Mouse (Mus musculus): Measurements from ENCODE around the gene Iah1. TPM values are rescaled to one million over a fixed set of nuclear protein-coding genes. Genes with fewer than 3 reads are reported as not detected.

The Iah1 gene
- polyA plus RNA-seq, 1 experiment from 2014 or later = 40.2 TPM

DNA sequence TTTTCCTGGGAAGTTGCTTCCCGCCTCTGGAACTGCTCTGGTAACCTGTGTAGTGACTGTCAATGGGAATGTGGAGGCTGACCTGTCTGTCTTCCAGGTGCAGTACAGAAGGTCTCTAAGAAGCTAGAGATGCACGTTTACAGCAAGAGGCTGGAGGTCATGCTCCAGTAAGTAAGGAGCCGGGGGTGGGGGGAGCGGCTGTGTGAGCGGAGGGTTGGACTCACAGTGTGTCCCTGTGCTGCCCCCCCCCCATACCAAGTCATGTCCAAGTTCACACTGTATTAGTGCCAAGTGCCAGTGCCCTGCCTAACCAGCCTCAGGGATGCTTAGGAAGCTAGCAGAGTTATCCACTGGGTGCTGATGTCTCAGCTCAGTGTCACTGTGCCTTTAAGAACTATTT, 4.0 kb upstream of the Iah1 start:
- Histone ChIP-seq H3K27ac (ENCODE audit: low read length) (no peak overlapping the region), H3K36me3 (ENCODE audit: control insufficient read depth, insufficient read depth) (peaks cover 32% of the 10 kb centered on the region), H3K9me3 (ENCODE audit: control insufficient read depth, low read length) (no peaks in the 10 kb centered on the region), H3K4me2 (ENCODE audit: low read length) (no peak overlapping the region), H3K9ac (replicated peaks; ENCODE audit: low read depth, low read length) (no peak overlapping the region), H3K4me1 (replicated peaks; ENCODE audit: control insufficient read depth, insufficient read depth, low read length) (peaks cover 6% of the 10 kb centered on the region), H3K4me3 (replicated peaks; ENCODE audit: low read length) (no peak overlapping the region), H3K27me3 (replicated peaks; ENCODE audit: control insufficient read depth, insufficient read depth, low read length) (no peaks in the 10 kb centered on the region)
- ATAC-seq = no peak
- 95% methylated on average over 5 of the region's 5 CpGs for WGBS

DNA sequence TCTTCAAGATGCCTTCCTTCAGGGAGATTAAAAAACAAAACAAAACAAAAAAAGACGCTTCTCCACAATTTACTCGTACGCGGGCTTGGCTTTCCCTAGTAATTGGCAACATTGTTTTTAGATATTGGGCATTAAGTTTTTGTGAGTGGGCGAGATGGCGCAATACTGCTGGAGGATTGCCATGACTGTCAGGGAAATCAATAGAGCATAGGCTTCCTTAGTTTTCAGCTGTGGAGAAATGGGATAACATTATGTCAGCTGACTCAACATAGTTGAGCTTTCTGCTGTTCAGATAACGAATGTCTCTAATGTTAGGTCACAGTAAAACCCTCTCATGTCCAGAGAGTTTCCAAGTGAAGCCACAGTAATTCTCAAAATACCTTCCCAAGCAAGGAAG, 678 bp downstream of the Iah1 start:
- WGBS = 10% methylated on average over 7 of the region's 7 CpGs
- H3K4me1 ChIP-seq (replicated peaks; ENCODE audit: control insufficient read depth, insufficient read depth, low read length) = peaks cover 7% of the 10 kb centered on the region
- peak overlapping the region; percentile 83 for H3K4me2 ChIP-seq (ENCODE audit: low read length)
- no peaks in the 10 kb centered on the region for H3K9me3 ChIP-seq (ENCODE audit: control insufficient read depth, low read length)
- ATAC-seq = no peak
- no peaks in the 10 kb centered on the region for H3K27me3 ChIP-seq (replicated peaks; ENCODE audit: control insufficient read depth, insufficient read depth, low read length)
- H3K27ac ChIP-seq (ENCODE audit: low read length) = no peak overlapping the region
- H3K9ac ChIP-seq (replicated peaks; ENCODE audit: low read depth, low read length) = peak overlapping the region; percentile 80
- peaks cover 10% of the 10 kb centered on the region; the same call in 1 of the 2 replicates for H3K36me3 ChIP-seq (ENCODE audit: control insufficient read depth, insufficient read depth)
- H3K4me3 ChIP-seq (replicated peaks; ENCODE audit: low read length) = peak overlapping the region; percentile 74

DNA sequence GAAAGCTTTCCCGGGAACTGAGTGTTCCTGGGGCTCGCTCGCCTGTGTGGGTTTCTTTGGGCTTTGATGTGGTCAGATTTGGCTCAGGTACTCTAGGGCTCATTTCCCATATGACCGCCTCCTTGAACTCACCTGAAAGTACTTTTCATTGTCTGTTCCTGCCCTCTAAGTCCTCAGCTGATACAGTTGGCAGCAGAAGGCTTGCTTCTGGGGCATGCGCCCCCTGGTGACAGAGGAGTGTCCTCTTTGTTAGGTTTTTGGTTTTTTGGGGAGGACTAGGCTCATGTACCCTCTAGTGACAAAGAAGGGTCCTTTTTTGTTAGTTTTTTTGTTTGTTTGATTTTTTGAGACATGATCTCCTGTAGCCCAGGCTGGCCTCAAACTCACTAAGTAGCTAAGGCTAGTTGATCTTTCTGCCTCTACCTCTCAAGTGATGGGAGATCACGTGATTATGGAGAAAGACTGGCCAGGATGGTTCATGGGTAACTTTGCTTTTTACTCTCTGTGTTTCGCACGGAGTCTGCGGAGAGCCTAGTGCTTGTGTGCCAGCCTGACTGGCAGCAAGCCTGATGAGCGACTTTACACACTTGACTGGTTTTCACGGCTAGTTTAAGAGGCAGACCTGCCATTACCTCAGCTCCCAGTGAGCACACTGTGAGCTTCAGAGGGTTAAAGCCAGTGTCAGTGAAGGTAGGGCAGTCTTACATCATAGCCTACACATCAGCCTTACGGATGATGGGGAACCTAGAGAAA, 2.1 kb downstream of the Iah1 start:
- H3K27me3 ChIP-seq (replicated peaks; ENCODE audit: control insufficient read depth, insufficient read depth, low read length) = no peaks in the 10 kb centered on the region
- peaks cover 7% of the 10 kb centered on the region for H3K4me1 ChIP-seq (replicated peaks; ENCODE audit: control insufficient read depth, insufficient read depth, low read length)
- H3K9ac ChIP-seq (replicated peaks; ENCODE audit: low read depth, low read length) = no peak overlapping the region
- H3K4me3 ChIP-seq (replicated peaks; ENCODE audit: low read length) = no peak overlapping the region
- no peaks in the 10 kb centered on the region for H3K9me3 ChIP-seq (ENCODE audit: control insufficient read depth, low read length)
- H3K4me2 ChIP-seq (ENCODE audit: low read length) = no peak overlapping the region
- WGBS = 68% methylated on average over 12 of the region's 12 CpGs
- ATAC-seq = no peak
- H3K27ac ChIP-seq (ENCODE audit: low read length) = no peak overlapping the region
- H3K36me3 ChIP-seq (ENCODE audit: control insufficient read depth, insufficient read depth) = peaks cover 11% of the 10 kb centered on the region; the same call in 1 of the 2 replicates

DNA sequence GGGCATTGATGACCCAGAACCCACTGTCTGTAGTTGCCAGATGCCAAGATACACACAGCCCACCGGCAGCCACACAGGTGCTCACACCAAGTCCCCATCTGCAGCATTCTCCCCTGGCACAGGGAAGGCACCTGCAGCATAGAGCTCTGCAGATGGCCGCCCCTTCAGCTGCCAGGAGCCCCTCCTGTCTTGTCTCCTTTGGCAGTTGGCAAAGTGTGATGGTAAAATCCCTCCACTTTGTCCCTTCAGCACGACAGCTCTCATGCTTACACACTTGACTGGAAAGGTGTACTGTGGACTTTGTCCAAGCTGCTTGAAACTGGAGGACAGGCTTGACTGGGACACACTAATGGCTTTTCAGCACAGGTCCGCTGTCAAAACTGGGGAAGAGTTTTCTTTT, 4.1 kb downstream of the Iah1 start:
- peaks cover 7% of the 10 kb centered on the region for H3K4me1 ChIP-seq (replicated peaks; ENCODE audit: control insufficient read depth, insufficient read depth, low read length)
- H3K36me3 ChIP-seq (ENCODE audit: control insufficient read depth, insufficient read depth) = peaks cover 3% of the 10 kb centered on the region; the same call in 1 of the 2 replicates
- H3K27me3 ChIP-seq (replicated peaks; ENCODE audit: control insufficient read depth, insufficient read depth, low read length) = no peaks in the 10 kb centered on the region
- H3K4me3 ChIP-seq (replicated peaks; ENCODE audit: low read length) = no peak overlapping the region
- H3K9ac ChIP-seq (replicated peaks; ENCODE audit: low read depth, low read length) = no peak overlapping the region
- no peaks in the 10 kb centered on the region for H3K9me3 ChIP-seq (ENCODE audit: control insufficient read depth, low read length)
- no peak overlapping the region for H3K4me2 ChIP-seq (ENCODE audit: low read length)
- 84% methylated on average over 4 of the region's 4 CpGs for WGBS
- no peak for ATAC-seq
- H3K27ac ChIP-seq (ENCODE audit: low read length) = no peak overlapping the region

DNA sequence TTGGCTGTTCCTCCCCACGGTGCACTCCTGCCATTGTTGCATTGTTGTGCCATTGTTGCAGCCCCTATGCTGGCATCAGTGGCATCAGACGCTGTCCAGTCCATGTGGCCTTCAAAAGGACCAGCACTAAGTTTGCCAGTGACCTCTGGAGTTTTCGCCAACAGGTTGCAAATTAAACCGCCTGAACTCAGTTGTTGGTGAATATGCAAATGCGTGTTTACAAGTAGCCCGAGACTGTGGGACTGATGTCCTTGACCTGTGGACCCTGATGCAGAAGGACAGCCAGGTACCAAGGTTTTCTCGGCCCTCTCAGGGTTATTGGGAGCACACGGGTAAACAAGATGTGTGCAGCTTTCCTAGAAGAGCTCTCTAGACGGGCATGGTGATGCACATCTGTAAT, 5.0 kb downstream of the Iah1 start:
- no peak overlapping the region for H3K4me2 ChIP-seq (ENCODE audit: low read length)
- no peak overlapping the region for H3K27ac ChIP-seq (ENCODE audit: low read length)
- peaks cover 3% of the 10 kb centered on the region; the same call in 1 of the 2 replicates for H3K36me3 ChIP-seq (ENCODE audit: control insufficient read depth, insufficient read depth)
- H3K9me3 ChIP-seq (ENCODE audit: control insufficient read depth, low read length) = no peaks in the 10 kb centered on the region
- no peak overlapping the region for H3K4me3 ChIP-seq (replicated peaks; ENCODE audit: low read length)
- ATAC-seq = no peak
- peaks cover 7% of the 10 kb centered on the region for H3K4me1 ChIP-seq (replicated peaks; ENCODE audit: control insufficient read depth, insufficient read depth, low read length)
- no peak overlapping the region for H3K9ac ChIP-seq (replicated peaks; ENCODE audit: low read depth, low read length)
- no peaks in the 10 kb centered on the region for H3K27me3 ChIP-seq (replicated peaks; ENCODE audit: control insufficient read depth, insufficient read depth, low read length)
- WGBS = 83% methylated on average over 9 of the region's 9 CpGs

DNA sequence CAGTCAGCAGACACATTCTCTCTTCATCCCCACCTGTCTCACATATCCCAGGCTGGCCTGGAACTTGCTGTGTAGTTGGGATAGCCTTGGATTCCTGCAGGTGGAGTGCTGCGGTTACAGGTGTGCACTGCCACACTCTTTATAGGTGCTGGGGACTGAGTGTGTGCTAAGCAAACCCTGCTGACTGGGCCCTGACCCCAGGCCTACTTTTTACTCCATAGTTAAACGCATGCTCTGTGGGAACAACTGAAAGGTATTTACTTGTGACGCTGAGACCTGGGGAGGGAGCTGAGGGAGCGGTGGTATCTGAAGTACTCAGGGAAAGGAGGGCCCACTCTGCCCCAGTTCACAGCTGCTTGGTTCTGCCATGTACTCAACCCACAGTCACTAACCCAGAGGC, 6.1 kb downstream of the Iah1 start:
- H3K9me3 ChIP-seq (ENCODE audit: control insufficient read depth, low read length) = no peaks in the 10 kb centered on the region
- ATAC-seq = no peak
- no peaks in the 10 kb centered on the region for H3K27me3 ChIP-seq (replicated peaks; ENCODE audit: control insufficient read depth, insufficient read depth, low read length)
- H3K9ac ChIP-seq (replicated peaks; ENCODE audit: low read depth, low read length) = no peak overlapping the region
- no peak overlapping the region for H3K4me2 ChIP-seq (ENCODE audit: low read length)
- peaks cover 3% of the 10 kb centered on the region; the same call in 1 of the 2 replicates for H3K36me3 ChIP-seq (ENCODE audit: control insufficient read depth, insufficient read depth)
- peaks cover under 1% of the 10 kb centered on the region; the same call in 1 of the 2 replicates for H3K4me1 ChIP-seq (replicated peaks; ENCODE audit: control insufficient read depth, insufficient read depth, low read length)
- WGBS = 95% methylated on average over 4 of the region's 4 CpGs
- H3K27ac ChIP-seq (ENCODE audit: low read length) = no peak overlapping the region
- no peak overlapping the region for H3K4me3 ChIP-seq (replicated peaks; ENCODE audit: low read length)

DNA sequence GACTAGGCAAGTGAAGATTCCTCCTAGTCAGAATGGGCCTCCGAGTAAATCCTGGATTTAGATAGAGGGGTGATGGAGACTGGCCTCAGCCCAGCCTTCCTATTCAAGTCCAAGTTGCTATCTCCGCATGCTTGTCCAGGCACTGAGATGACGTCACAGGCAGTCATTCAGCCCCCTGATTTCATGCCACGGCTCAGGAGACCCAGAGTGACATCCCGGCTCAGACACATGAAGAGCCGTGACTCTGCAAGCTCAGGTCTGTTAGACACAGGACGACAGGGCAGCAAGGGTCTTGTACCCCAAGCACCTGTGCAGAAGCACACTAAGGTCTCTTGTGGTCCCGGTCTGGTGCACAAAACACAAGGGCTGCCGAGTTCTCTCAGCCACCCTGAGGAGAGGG, 6.7 kb downstream of the Iah1 start:
- 88% methylated on average over 9 of the region's 9 CpGs for WGBS
- ATAC-seq = no peak
- Histone ChIP-seq H3K4me3 (replicated peaks; ENCODE audit: low read length) (no peak overlapping the region), H3K27ac (ENCODE audit: low read length) (no peak overlapping the region), H3K9me3 (ENCODE audit: control insufficient read depth, low read length) (no peaks in the 10 kb centered on the region), H3K27me3 (replicated peaks; ENCODE audit: control insufficient read depth, insufficient read depth, low read length) (no peaks in the 10 kb centered on the region), H3K4me2 (ENCODE audit: low read length) (no peak overlapping the region), H3K36me3 (ENCODE audit: control insufficient read depth, insufficient read depth) (peaks cover 3% of the 10 kb centered on the region; the same call in 1 of the 2 replicates), H3K4me1 (replicated peaks; ENCODE audit: control insufficient read depth, insufficient read depth, low read length) (no peaks in the 10 kb centered on the region), H3K9ac (replicated peaks; ENCODE audit: low read depth, low read length) (no peak overlapping the region)

DNA sequence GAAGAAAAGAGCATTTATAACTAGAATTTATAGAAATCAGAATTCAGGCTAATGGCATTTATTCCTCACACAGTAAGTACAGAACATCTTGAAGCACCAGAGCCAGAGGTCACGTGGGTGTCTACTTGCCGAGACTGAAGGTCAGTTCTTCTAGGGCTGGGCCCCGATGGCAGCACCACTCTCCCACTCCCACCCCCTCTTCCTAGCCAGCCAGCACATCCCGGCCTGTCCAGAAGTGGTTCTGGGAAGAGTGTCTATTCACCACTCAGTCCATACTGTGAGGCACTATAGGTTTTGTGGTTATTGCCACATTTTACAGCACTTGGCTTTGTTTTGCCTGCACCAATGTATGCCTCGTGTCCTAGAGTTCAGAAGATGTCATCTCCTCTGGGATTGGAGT, 7.9 kb downstream of the Iah1 start:
- Histone ChIP-seq H3K4me1 (replicated peaks; ENCODE audit: control insufficient read depth, insufficient read depth, low read length) (no peaks in the 10 kb centered on the region), H3K9ac (replicated peaks; ENCODE audit: low read depth, low read length) (no peak overlapping the region), H3K9me3 (ENCODE audit: control insufficient read depth, low read length) (no peaks in the 10 kb centered on the region), H3K27me3 (replicated peaks; ENCODE audit: control insufficient read depth, insufficient read depth, low read length) (no peaks in the 10 kb centered on the region), H3K27ac (ENCODE audit: low read length) (no peak overlapping the region), H3K4me3 (replicated peaks; ENCODE audit: low read length) (no peak overlapping the region), H3K36me3 (ENCODE audit: control insufficient read depth, insufficient read depth) (peaks cover 6% of the 10 kb centered on the region), H3K4me2 (ENCODE audit: low read length) (no peak overlapping the region)
- no peak for ATAC-seq
- WGBS = 85% methylated on average over 5 of the region's 5 CpGs

DNA sequence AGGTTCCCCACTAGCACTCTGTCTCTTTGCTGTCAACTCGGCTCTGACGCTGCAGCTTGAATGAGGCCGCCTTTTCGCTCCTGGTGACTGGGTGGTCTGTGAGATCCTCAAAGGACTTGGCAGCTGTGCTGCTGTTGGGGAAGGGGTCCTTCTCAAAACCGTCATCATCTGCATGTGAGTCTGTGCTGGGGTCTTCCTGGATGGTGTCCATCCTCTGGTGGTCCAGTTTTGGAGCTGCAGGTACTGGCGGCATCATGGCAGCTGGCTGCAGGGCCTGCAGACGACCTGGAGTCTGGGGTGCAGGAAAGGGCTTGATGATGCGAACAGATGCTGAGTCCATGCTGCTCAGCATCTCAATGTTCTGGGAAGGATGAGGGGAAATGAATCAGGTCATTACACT, 9.1 kb downstream of the Iah1 start:
- no peak overlapping the region for H3K9ac ChIP-seq (replicated peaks; ENCODE audit: low read depth, low read length)

More for the DNA sequence above, 9.1 kb downstream of the Iah1 start:
- H3K4me3 ChIP-seq (replicated peaks; ENCODE audit: low read length) = no peak overlapping the region
- H3K9me3 ChIP-seq (ENCODE audit: control insufficient read depth, low read length) = no peaks in the 10 kb centered on the region
- ATAC-seq = no peak
- no peaks in the 10 kb centered on the region for H3K27me3 ChIP-seq (replicated peaks; ENCODE audit: control insufficient read depth, insufficient read depth, low read length)
- WGBS = 89% methylated on average over 8 of the region's 8 CpGs
- peaks cover 9% of the 10 kb centered on the region for H3K36me3 ChIP-seq (ENCODE audit: control insufficient read depth, insufficient read depth)
- no peak overlapping the region for H3K27ac ChIP-seq (ENCODE audit: low read length)
- H3K4me1 ChIP-seq (replicated peaks; ENCODE audit: control insufficient read depth, insufficient read depth, low read length) = no peaks in the 10 kb centered on the region
- no peak overlapping the region for H3K4me2 ChIP-seq (ENCODE audit: low read length)

Data from forebrain, embryonic 16.5 days (tissue).